Mouse (Mus musculus): ENCODE measurements around the gene Rps6kb1.

Gene Rps6kb1

GRCm38 (mm10) chr11:86580319-86581113, 35.9 kb upstream of the Rps6kb1 start:
- no peak for DNase-seq (ENCODE audit: low spot score in 2 of 2)

DNA sequence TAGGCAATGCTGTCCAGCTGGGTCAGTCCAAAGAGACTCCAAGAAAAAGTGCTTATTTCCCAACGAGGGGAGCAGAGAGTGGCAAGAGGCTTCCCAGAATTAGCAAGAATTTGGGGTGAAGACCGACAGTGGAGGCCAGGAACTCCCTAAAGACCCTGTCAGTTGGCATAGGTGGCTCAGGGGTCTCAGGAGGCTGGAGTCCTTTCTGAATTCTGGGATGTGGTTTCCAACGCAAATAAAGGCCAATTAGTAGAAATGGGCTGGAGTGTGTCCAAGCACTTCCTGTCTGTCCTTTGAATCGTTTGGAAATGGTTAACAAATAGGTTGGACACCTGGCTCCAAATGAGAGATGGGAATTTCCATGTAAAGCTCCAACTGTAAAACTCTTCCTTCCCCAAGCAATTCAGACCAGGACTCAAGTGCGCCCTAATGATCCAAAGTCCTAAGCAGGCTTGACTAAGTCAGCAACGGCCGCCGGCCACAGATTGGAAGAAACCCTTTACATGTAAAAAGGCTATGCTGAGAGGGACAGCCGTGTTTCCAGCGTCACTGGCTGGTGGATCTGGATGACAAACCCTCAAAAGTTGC, 35.2 kb upstream of the Rps6kb1 start:
- no peak for DNase-seq (ENCODE audit: low spot score in 2 of 2)

- DNase-seq (ENCODE audit: low spot score in 2 of 2): peak; percentile 17 to 22
Measured at GRCm38 (mm10) chr11:86578809-86579730, 34.5 kb upstream of the Rps6kb1 start.

- no peak for DNase-seq (ENCODE audit: low spot score in 2 of 2)
Measured at GRCm38 (mm10) chr11:86578106-86578808, 33.7 kb upstream of the Rps6kb1 start.

DNA sequence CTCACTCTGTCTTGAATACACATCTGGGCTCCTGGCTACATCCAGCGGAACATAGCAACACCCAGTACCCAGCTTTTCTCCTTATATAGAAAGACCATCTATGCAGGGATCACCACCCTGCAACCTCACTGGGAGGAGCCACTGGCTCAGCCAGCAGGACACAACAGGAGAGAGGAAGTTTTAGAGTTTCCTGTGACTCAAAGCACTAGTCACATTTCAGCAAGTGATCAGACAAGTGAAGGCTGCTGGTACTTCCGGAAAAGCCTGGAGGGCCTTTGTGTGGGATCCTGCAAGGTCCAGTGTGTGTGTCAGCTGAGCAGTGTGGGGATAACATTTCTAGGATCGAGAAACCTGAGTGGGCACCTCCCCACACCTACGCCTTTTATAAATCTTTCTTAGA, 32.6 kb upstream of the Rps6kb1 start:
- DNase-seq (ENCODE audit: low spot score in 2 of 2): no peak

DNA sequence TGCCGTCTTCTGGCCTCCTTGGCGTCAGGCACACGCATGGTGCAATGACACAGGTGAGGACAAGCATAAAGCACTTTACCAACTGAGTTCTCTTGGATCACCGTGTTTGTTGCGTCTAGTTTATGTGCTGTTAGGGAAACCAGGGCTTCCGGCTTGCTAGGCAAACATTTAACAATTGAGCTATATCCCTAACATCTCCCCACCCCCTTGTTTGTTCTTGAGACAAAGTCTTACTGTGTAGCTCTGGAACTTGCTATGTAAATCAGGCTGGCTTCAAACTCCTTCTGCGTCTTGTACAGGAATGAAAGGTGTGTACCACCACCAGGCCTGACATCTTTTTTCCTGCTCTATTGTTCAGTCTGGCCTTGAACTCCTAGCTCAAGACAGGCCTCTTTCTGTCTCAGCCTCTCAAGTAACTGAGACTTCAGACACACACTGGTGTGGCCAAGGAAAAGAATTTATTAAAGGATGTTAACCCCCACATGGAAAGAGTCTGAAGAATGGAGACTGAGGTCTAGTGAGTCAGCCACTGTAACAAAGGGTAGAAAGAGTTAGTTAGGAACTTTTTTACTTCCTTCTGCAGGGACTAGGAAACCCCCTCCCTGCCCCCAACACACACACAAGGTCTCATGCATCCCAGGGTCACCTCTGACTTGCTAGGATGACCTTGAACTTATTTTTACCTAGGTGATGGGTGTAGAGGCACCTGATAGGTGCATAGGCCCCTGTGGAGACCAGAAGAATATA, 31.2 kb upstream of the Rps6kb1 start:
- no peak for DNase-seq (ENCODE audit: low spot score in 2 of 2)

DNA sequence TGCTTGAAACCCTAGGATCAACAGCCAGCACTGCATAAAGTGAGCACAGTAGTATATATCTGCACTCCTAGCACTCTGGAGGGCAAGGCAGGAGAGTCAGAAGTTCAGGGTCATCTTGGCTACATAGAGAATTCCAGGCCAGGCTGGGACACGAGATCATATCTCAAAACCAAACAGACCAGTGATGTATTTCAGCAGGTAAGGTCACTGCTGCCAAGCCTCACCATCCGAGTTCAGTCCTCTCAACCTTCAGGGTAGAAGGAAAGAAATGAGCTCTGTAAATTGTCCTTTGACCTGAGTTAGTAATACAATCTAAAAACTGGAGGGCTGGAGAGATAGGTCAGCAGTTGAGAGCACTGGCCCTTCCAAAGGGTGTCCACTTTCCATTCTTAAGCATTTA, 29.8 kb upstream of the Rps6kb1 start:
- no peak for DNase-seq (ENCODE audit: low spot score in 2 of 2)

DNA sequence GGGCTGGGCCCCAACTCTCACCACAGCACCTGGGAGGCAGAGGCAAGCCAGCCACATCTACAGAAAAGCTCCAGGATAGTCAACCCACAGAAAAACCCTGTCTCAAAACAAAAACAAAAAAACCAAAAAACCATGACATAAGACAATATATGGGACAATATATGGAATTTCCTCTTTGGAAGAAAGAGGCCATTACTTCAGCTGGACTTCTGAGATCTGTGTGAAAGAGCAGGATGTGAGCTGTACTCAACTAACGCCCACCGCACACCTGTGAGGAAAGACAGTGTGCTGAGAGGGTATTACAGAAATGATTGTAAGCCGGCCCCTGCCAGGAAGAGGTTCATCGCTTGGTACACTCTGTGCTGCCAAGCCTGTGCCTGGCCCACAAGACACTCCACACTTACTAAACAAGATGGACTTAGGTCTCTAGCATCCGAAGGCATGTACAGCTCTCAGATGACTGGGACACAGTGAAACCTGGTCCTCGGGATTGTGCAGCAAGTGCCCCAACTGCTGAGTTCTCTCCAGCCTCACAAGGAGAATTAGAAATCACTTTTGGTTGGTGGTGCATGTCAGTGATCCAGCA, 29.1 kb upstream of the Rps6kb1 start:
- DNase-seq (ENCODE audit: low spot score in 2 of 2): no peak

- no peak for DNase-seq (ENCODE audit: low spot score in 2 of 2)
Measured at GRCm38 (mm10) chr11:86572623-86573022, 28.0 kb upstream of the Rps6kb1 start.

GRCm38 (mm10) chr11:86571871-86572270, 27.3 kb upstream of the Rps6kb1 start:
- DNase-seq (ENCODE audit: low spot score in 2 of 2): no peak

DNA sequence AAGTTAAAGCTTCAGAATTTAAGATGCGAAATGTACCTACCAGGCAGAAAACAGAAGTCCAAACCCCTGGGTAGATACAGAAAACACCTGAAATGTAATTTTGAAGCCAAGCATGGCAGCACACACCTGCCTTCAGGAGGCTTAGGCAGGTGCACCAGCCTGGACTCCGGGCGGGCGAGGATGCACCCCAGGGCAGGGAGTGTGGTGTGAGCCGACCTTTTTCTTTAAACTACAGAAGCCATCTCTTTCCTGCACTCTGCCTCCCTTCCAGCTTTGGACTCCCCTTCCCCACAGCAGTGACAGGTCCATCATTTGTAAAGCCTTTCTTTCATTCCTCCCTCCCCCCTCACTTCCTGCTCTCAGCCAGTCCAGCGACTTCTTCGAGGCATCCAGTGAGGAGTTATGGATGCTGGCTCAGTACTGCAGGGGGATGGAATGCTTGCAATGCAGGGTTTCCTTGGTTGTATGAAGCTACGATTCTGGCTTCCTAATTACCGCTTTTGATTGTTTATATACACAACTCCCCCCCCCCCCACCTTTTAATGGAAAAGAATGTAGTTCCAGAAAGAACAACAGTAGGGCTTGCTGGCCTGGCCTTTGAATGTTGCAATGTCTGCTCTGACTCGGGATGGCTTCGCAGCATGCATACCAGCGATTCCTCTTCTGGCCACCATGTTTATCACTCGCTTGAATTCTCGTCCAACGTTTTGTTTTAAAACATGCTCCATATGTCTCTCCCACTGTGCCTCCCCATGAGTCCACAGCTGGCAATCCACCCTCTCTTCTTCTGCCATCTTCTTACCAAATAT, 26.6 kb upstream of the Rps6kb1 start:
- no peak for DNase-seq (ENCODE audit: low spot score in 2 of 2)

DNA sequence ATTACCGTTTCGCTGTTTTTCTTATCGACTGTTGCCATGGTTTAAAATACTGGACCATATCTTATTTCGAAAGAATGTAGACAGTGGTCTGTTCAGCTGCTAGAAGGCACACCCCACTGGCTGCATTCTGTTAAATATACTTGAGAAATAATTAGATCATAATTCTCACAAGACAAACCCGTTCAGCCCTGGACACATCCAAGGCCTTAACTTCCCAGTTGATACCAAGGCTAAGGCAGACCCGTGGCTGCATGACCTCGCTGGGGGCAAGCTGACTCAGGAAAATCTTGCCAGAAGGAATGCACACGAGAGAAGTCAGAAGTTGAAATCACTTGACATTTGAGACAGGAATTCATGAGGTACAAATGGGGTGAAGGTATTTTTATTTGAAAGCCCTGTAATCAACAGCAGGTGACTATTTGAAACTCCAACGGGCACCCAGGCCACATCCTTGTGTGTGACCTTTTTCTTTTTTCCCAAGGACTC, 25.7 kb upstream of the Rps6kb1 start:
- no peak for DNase-seq (ENCODE audit: low spot score in 2 of 2)

DNA sequence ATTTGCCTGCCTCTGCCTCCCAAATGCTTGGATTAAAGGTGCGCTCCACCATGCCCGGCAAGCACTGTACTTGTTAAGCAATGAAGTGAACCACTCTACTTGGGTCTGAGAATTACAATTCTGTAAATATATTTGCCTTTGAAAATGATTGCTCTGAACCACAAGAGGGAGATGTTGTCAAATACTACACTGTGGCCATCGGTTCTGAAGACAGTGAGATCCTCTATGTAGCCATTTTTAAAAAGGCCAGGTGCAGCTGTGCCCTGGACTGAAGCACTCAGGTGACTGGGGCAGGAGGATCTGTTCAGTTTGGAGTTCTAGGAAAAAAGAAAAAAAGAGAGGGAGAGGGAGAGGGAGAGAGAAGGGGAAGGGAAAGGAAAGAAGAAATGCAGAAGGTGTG, 23.8 kb upstream of the Rps6kb1 start:
- no peak for DNase-seq (ENCODE audit: low spot score in 2 of 2)

DNA sequence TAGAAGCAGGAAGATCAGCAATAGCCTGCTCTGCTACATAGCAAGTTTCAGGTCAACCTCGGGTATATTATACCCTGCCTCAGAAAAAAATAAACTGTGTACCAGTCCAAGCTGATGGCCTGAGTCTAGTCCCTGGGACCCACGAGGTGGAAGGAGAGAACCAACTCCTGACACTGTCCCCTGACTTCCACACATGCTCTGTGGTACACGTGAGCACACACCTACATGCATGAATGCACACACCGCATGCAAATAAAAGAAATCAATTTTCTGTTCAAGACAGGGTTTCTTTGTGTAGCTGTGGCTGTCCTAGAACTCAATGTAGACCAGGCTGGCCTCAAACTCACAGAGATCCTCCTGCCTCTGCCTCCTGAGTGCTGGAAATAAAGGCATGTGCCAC, 13.7 kb upstream of the Rps6kb1 start:
- no peak for DNase-seq (ENCODE audit: low spot score in 2 of 2)

GRCm38 (mm10) chr11:86553525-86553924, 8.9 kb upstream of the Rps6kb1 start:
- no peak for DNase-seq (ENCODE audit: low spot score in 2 of 2)

DNA sequence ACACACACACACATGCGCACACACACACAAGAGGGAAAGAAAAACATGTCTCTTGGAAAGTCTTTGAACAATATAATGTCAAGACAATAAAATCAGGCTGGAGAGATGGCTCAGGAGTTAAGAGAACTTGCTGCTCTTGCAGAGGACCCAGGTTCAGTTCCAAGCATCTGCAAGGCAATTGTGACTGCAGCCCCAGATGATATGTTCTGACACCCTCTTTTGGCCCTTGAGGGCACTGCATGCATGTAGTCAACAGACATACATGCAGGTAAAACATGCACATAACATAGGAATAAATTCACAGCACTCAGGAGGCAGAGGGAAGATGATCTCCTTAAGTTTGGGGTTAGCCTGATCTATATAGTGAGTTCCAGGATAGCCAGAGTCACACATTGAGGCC, 2.8 kb upstream of the Rps6kb1 start:
- DNase-seq (ENCODE audit: low spot score in 2 of 2): no peak

DNA sequence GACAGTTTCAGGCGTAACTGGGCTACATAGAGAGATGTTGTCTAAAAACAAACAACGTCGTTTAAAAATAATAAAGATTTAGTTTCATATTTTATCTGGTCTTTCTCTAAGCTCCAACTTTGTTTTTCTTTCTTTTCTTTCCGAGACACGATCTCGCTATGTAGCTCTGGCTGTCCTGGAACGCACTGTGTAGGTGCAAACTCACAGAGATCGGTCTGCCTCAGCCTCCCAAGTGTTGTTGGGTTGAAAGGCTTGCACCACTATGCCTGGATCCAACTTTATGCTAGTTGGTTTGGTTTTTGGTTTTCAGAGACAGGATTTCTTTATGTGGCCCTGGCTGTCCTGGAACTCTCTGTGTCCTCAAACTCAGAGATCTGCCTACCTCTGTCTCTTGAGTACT, 951 bp upstream of the Rps6kb1 start:
- DNase-seq (ENCODE audit: low spot score in 2 of 2): no peak

- DNase-seq (ENCODE audit: low spot score in 2 of 2): peak in 1 of 2 experiments; percentile 12
Measured at GRCm38 (mm10) chr11:86543960-86544638, 506 bp downstream of the Rps6kb1 start.

- DNase-seq (ENCODE audit: low spot score in 2 of 2): no peak
Measured at GRCm38 (mm10) chr11:86542851-86543250, 1.8 kb downstream of the Rps6kb1 start.
